Mouse (Mus musculus): ENCODE data around the gene Pde4b. TPM values are rescaled to one million over a fixed set of nuclear protein-coding genes. Genes with fewer than 3 reads are reported as not detected.
"Not testable (repeated sequence)": the region's sequence is repeated elsewhere in the genome, so short reads cannot be mapped to it uniquely, and the experiment has no call there.

Gene Pde4b
- 1 to 10 TPM; 3.4 to 6.4 TPM for total RNA-seq (2021)
- long read RNA-seq, experiment 1, partial matches to known transcripts = 0 of 3 reads
- long read RNA-seq, experiment 1, other reads (novel, unspliced or antisense) = 0 of 3 reads
- long read RNA-seq, experiment 2 = 0 reads

- no peak for DNase-seq
Measured at GRCm38 (mm10) chr4:102087091-102087565, at the start of gene Pde4b. TSS of gene Pde4b (plus strand) at chr4:102087543.

- DNase-seq = no peak
Measured at GRCm38 (mm10) chr4:102040190-102040589, 47.2 kb upstream of the Pde4b start.

- peak; percentile 25 to 26 for DNase-seq
Measured at GRCm38 (mm10) chr4:102045183-102046140, 41.9 kb upstream of the Pde4b start.

GRCm38 (mm10) chr4:102049368-102049767, 38.0 kb upstream of the Pde4b start:
- not testable (repeated sequence) for DNase-seq

GRCm38 (mm10) chr4:102061322-102061721, 26.0 kb upstream of the Pde4b start:
- DNase-seq = no peak

GRCm38 (mm10) chr4:102069314-102069713, 18.0 kb upstream of the Pde4b start:
- DNase-seq = no peak

GRCm38 (mm10) chr4:102086336-102086735, 1.0 kb upstream of the Pde4b start:
- no peak for DNase-seq

- DNase-seq = peak; percentile 5 to 7
Measured at GRCm38 (mm10) chr4:102087566-102088234, 357 bp downstream of the Pde4b start.

- peak; percentile 1 to 10 for DNase-seq
Measured at GRCm38 (mm10) chr4:102088235-102088867, 1.0 kb downstream of the Pde4b start.

GRCm38 (mm10) chr4:102095851-102096250, 8.5 kb downstream of the Pde4b start:
- no peak for DNase-seq

- no peak for DNase-seq
Measured at GRCm38 (mm10) chr4:102102241-102102640, 14.9 kb downstream of the Pde4b start.

- peak; percentile 16 to 21 for DNase-seq
Measured at GRCm38 (mm10) chr4:102104534-102105014, 17.2 kb downstream of the Pde4b start.

- no peak for DNase-seq
Measured at GRCm38 (mm10) chr4:102106771-102107170, 19.4 kb downstream of the Pde4b start.

GRCm38 (mm10) chr4:102119454-102119853, 32.1 kb downstream of the Pde4b start:
- no peak for DNase-seq

GRCm38 (mm10) chr4:102136366-102136849, 49.1 kb downstream of the Pde4b start:
- no peak for DNase-seq

- no peak for DNase-seq
Measured at GRCm38 (mm10) chr4:102138346-102138745, 51.0 kb downstream of the Pde4b start.

GRCm38 (mm10) chr4:102141241-102141640, 53.9 kb downstream of the Pde4b start:
- DNase-seq = no peak

- DNase-seq = no peak
Measured at GRCm38 (mm10) chr4:102148766-102149165, 61.4 kb downstream of the Pde4b start.

GRCm38 (mm10) chr4:102159178-102159577, 71.8 kb downstream of the Pde4b start:
- no peak for DNase-seq

GRCm38 (mm10) chr4:102171636-102172035, 84.3 kb downstream of the Pde4b start:
- DNase-seq = no peak

GRCm38 (mm10) chr4:102172711-102173213, 85.4 kb downstream of the Pde4b start:
- no peak for DNase-seq

- no peak for DNase-seq
Measured at GRCm38 (mm10) chr4:102175985-102176384, 88.6 kb downstream of the Pde4b start.

Measured in adrenal gland, postnatal 36 days (tissue).